Mouse (Mus musculus): ENCODE results near the gene Adgrl3.

- no peak for TF ChIP-seq CTCF (conservative IDR thresholded peaks at IDR 0.05; ENCODE audit: insufficient read depth, insufficient read length, low read depth, low read length)
- no peak for TF ChIP-seq POLR2A (IDR thresholded peaks at IDR 0.05; ENCODE audit: low read depth, low read length)
These were observed 35.3 kb downstream of the Adgrl3 start for GRCm38 (mm10) chr5:81055253-81055652.
